Mouse (Mus musculus) c-Kit-negative CD71-positive TER-119-positive erythroid progenitor cells, embryonic 14.5 days (primary cell): ENCODE results near the gene Mcrip2.

Experiments used
- DNase-seq: peaks from one replicate; pipeline ENCODE4 v3.0.0-alpha.2; 2013; ENCODE audit warnings: low read depth, low spot score

The Mcrip2 gene

GRCm38 (mm10) chr17:25866172-25866571, 2.4 kb downstream of the Mcrip2 start:
- DNase-seq: no peak

GRCm38 (mm10) chr17:25865288-25865687, 3.3 kb downstream of the Mcrip2 start:
- DNase-seq: no peak

GRCm38 (mm10) chr17:25864311-25864710, 4.3 kb downstream of the Mcrip2 start:
- no peak for DNase-seq

- no peak for DNase-seq
These were observed 4.9 kb downstream of the Mcrip2 start for GRCm38 (mm10) chr17:25863681-25864080.

GRCm38 (mm10) chr17:25861704-25862612, 6.6 kb downstream of the Mcrip2 start:
- no peak for DNase-seq

GRCm38 (mm10) chr17:25860832-25861703, 7.5 kb downstream of the Mcrip2 start, which contains the start of gene Wdr90:
TSS of gene Wdr90 (minus strand) at chr17:25861501.
- DNase-seq: peak; percentile 71

GRCm38 (mm10) chr17:25860229-25860628, 8.3 kb downstream of the Mcrip2 start:
- no peak for DNase-seq

GRCm38 (mm10) chr17:25844396-25844901, 24.1 kb downstream of the Mcrip2 start, which contains the start of gene Rhot2:
TSS of gene Rhot2 (minus strand) at chr17:25844851.
- peak; percentile 85 for DNase-seq

GRCm38 (mm10) chr17:25843636-25844395, 24.7 kb downstream of the Mcrip2 start:
- no peak for DNase-seq

GRCm38 (mm10) chr17:25843122-25843521, 25.4 kb downstream of the Mcrip2 start:
- no peak for DNase-seq

- DNase-seq: no peak
These were observed 26.1 kb downstream of the Mcrip2 start for GRCm38 (mm10) chr17:25842509-25842908.

GRCm38 (mm10) chr17:25841117-25841880, 27.3 kb downstream of the Mcrip2 start, which contains the start of gene Gm20683:
TSS of gene Gm20683 (minus strand) at chr17:25841763.
- no peak for DNase-seq

GRCm38 (mm10) chr17:25840519-25840918, 28.0 kb downstream of the Mcrip2 start:
- no peak for DNase-seq

- no peak for DNase-seq
These were observed 28.9 kb downstream of the Mcrip2 start for GRCm38 (mm10) chr17:25839455-25840235.

- DNase-seq: no peak
These were observed 29.7 kb downstream of the Mcrip2 start for GRCm38 (mm10) chr17:25838904-25839303.

- DNase-seq: no peak
These were observed 31.0 kb downstream of the Mcrip2 start for GRCm38 (mm10) chr17:25837533-25837932.

GRCm38 (mm10) chr17:25837076-25837410, 31.5 kb downstream of the Mcrip2 start, which contains the start of gene Rhbdl1:
TSS of gene Rhbdl1 (minus strand) at chr17:25837295.
- DNase-seq: no peak

GRCm38 (mm10) chr17:25836397-25837075, 32.0 kb downstream of the Mcrip2 start:
- DNase-seq: no peak

- no peak for DNase-seq
These were observed 32.7 kb downstream of the Mcrip2 start for GRCm38 (mm10) chr17:25835816-25836215.
